Mouse (Mus musculus) lung, postnatal 0 days (tissue): ENCODE data around the gene Ugt1a2. TPM values are rescaled to one million over a fixed set of nuclear protein-coding genes. Genes with fewer than 3 reads are reported as not detected.
"Not testable (repeated sequence)": the region's sequence is repeated elsewhere in the genome, so short reads cannot be mapped to it uniquely, and the experiment has no call there.

Experiments used
- ATAC-seq: fragments of 200-750 bp; cut with Nextera tagmentation; 2 replicates; pipeline ENCODE4 v1.8.0; 2017; ENCODE audit warnings: moderate library complexity
- DNase-seq: peaks from one replicate; pipeline ENCODE4 v3.0.0-alpha.2; 2016; ENCODE audit warnings: low spot score
- H3K27ac ChIP-seq: fragments of 300-500 bp; sonication (generic); 2 replicates; pipeline ENCODE4 v1.5.1; 2014; ENCODE audit warnings: antibody characterized with exemption, mild to moderate bottlenecking, low read length, mixed read lengths
- H3K27me3 ChIP-seq: fragments of 300-500 bp; sonication (generic); replicated peaks from 2 replicates; pipeline ENCODE4 v1.6.1; 2014; ENCODE audit warnings: low read length, mixed read lengths; ENCODE audit not compliant: insufficient read depth
- H3K36me3 ChIP-seq: fragments of 300-500 bp; sonication (generic); 2 replicates; pipeline ENCODE4 v1.6.1; 2014; ENCODE audit warnings: low read length, mixed read lengths; ENCODE audit not compliant: insufficient read depth
- H3K4me1 ChIP-seq: fragments of 300-500 bp; sonication (generic); 2 replicates; pipeline ENCODE4 v1.6.1; 2014; ENCODE audit warnings: antibody characterized with exemption, low read depth, low read length, mixed read lengths; ENCODE audit not compliant: insufficient read depth
- H3K4me2 ChIP-seq: fragments of 300-500 bp; sonication (generic); replicated peaks from 2 replicates; pipeline ENCODE4 v1.6.1; 2014; ENCODE audit warnings: low read depth, mild to moderate bottlenecking, low read length, moderate library complexity, mixed read lengths
- H3K4me3 ChIP-seq: fragments of 300-500 bp; sonication (generic); 2 replicates; pipeline ENCODE4 v1.5.1; 2014; ENCODE audit warnings: low read depth, low read length
- H3K9ac ChIP-seq: fragments of 300-500 bp; sonication (generic); replicated peaks from 2 replicates; pipeline ENCODE4 v1.6.1; 2014; ENCODE audit warnings: low read depth, mild to moderate bottlenecking
- H3K9me3 ChIP-seq: fragments of 300-500 bp; sonication (generic); 2 replicates; pipeline ENCODE4 v1.6.1; 2016; ENCODE audit warnings: low read length, mixed read lengths
- CTCF ChIP-seq: IDR thresholded peaks from 2 replicates; pipeline ENCODE4 v1.5.1; 2016; ENCODE audit warnings: antibody characterized with exemption, mild to moderate bottlenecking
- EP300 ChIP-seq: IDR thresholded peaks from 2 replicates; pipeline ENCODE4 v1.6.1; 2016; ENCODE audit warnings: antibody characterized with exemption, mild to moderate bottlenecking, control low read depth
- WGBS: fragments of 180-500 bp; shearing (Covaris S2); extraction: QIAGEN DNeasy Blood & Tissue Kit; methylation state at CpG from one replicate; pipeline ENCODE4 v1.1.7; 2014; 5-methylcytosine and 5-hydroxymethylcytosine counted together
- polyA plus RNA-seq: library from polyadenylated mRNA; unstranded; fragments of >200 nt; fragmentation: Nextera tagmentation; extraction: Ambion mirVana; gene quantifications from 2 replicates; pipeline ENCODE4 v1.2.1, GENCODE M21; 2015

The Ugt1a2 gene
- polyA plus RNA-seq: 0.08 and 0.11 TPM in 2 replicates

DNA sequence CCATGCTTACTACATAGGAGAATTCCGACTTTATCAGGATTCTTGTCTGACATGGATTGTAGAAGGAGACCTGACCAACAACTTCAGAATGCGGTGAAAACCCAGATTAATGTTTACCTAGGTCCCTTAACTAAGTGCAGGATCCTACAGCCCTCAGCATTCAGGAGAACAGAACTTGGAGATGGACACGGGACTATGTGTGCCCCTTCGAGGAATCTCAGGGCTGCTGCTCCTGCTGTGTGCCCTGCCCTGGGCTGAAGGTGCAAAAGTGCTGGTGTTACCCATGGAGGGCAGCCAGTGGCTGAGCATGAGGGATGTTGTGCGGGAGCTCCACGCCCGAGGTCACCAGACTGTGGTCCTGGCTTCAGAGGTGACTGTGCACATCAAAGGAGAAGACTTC is at the start of gene Ugt1a2:
Gene Ugt1a2 (plus strand): TSS at position 146 of the 400 bp plus-strand sequence.
- Histone ChIP-seq H3K36me3 (no peaks in the 10 kb centered on the region), H3K4me2 (no peak within 1 kb of the TSS)

DNA sequence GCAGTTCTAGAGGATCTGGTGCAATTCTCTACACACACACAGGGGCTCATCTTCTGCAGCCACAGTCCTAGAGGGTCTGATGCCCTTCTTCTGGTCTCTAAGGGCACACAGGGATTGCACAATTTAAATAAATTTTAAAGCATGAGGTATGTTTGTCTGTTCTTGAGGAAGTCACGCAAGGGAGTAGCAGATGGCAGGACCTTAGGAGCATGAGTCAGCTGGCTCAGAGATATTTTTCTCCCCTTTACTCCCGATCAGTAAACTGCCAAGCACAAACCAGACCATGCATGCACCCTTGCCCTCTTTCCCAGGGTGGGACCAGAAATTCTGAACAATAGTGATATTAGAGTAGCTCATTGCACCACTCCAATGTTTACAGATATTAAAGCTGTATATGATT is 42.0 kb upstream of the Ugt1a2 start:
- TF ChIP-seq CTCF: no peak
- no peak for TF ChIP-seq EP300
- ATAC-seq: no peak; the same call in 1 of the 2 replicates
- WGBS: 59% methylated on average over 2 of the region's 2 CpGs

More for the DNA sequence above, at the start of gene Ugt1a2:
- no peak within 1 kb of the TSS for H3K9ac ChIP-seq
- 63% methylated on average over 7 of the region's 7 CpGs for WGBS
- no peak for DNase-seq
- H3K4me1 ChIP-seq: no peaks in the 10 kb centered on the region
- TF ChIP-seq EP300 (no peak), CTCF (no peak)
- H3K9me3 ChIP-seq: no peaks in the 10 kb centered on the region
- no peaks in the 10 kb centered on the region for H3K27me3 ChIP-seq
- H3K27ac ChIP-seq: no peak within 1 kb of the TSS
- no peak for ATAC-seq
- H3K4me3 ChIP-seq: no peak within 1 kb of the TSS

DNA sequence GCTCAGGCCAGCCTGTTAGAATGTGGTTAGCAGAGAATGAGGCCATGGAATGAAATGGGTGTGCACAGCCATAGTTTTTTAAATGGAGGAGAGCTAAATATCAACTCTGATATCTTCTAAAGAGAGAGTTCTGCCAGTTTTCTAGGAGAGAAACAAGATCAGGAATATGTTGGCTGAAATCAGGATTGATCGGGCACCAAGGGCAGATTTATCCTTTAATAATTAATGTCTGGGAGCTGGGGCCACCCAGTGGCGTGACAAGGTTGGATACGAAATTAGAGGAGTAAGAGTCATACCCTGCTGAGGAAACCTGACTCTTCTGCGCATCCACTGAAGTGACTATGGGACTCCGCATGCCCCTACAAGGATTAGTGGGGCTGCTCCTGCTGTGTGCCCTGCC is 34.7 kb upstream of the Ugt1a2 start, which contains the start of gene Ugt1a5:
Gene Ugt1a5 (plus strand): TSS at position 302 of the 400 bp plus-strand sequence.
- no peak within 1 kb of the TSS for H3K9ac ChIP-seq
- H3K4me1 ChIP-seq: no peaks in the 10 kb centered on the region
- no peak for TF ChIP-seq EP300
- no peak for TF ChIP-seq CTCF
- H3K9me3 ChIP-seq: no peaks in the 10 kb centered on the region
- DNase-seq: no peak
- WGBS: 74% methylated on average over 5 of the region's 5 CpGs
- H3K27me3 ChIP-seq: no peaks in the 10 kb centered on the region
- no peak within 1 kb of the TSS for H3K4me3 ChIP-seq
- no peak for ATAC-seq
- H3K36me3 ChIP-seq: no peaks in the 10 kb centered on the region
- no peak within 1 kb of the TSS for H3K4me2 ChIP-seq
- no peak within 1 kb of the TSS for H3K27ac ChIP-seq

More for the DNA sequence above, 42.0 kb upstream of the Ugt1a2 start:
- no peak for DNase-seq
- Histone ChIP-seq H3K36me3 (no peaks in the 10 kb centered on the region), H3K4me3 (no peak overlapping the region), H3K4me1 (no peaks in the 10 kb centered on the region), H3K27me3 (no peaks in the 10 kb centered on the region), H3K4me2 (no peak overlapping the region), H3K9ac (no peak overlapping the region), H3K27ac (no peak overlapping the region), H3K9me3 (no peaks in the 10 kb centered on the region)

DNA sequence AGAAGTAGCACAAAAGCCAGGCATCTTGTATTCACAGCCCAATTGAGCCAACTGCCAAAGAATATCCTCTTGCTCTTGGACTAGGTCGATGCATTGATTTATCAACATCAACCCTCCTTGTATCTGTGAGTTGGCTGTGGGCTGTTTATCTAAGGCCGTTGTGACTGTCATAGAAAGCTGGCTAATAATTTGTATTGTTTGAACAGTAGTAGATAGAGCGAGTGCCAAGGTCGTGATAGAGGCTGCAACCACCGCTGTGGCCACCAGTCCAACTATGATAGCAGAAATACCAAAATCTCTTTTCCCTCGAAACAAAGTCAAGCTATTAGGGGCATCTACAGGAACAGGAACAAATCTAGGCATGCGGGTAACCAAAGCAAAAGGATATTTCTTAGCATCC is 28.2 kb upstream of the Ugt1a2 start:
- H3K27ac ChIP-seq, H3K36me3 ChIP-seq, H3K9ac ChIP-seq, H3K9me3 ChIP-seq, H3K27me3 ChIP-seq, ATAC-seq, DNase-seq, H3K4me3 ChIP-seq, H3K4me2 ChIP-seq, H3K4me1 ChIP-seq: not testable (repeated sequence)
- WGBS: 80% methylated on average over 5 of the region's 7 CpGs

DNA sequence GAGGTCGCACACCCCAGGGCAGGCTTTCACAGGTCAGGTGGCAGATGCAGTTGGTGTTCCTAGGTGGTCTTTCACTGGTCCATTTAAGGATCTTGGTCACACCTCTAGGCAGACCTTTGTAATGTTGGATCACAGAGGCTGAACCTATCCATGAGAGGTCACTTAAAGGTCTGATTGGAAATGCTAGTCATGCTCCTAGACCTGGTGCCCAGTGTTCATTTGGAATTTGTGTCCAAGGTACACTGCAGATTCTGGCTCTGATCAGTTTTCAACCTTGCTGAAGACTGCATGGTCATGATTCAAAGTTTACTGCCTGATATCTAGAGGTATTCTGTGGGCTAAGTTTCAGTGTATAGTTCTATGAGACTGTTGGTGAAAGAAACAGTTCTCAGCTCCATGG is 20.7 kb upstream of the Ugt1a2 start:
- no peak for TF ChIP-seq CTCF
- Histone ChIP-seq H3K4me1 (no peaks in the 10 kb centered on the region), H3K27ac (no peak overlapping the region), H3K9ac (no peak overlapping the region), H3K9me3 (0 out of 2 replicates have a peak, but pooled peaks cover 7% of the 10 kb centered on the region), H3K36me3 (no peaks in the 10 kb centered on the region), H3K4me3 (no peak overlapping the region), H3K27me3 (no peaks in the 10 kb centered on the region), H3K4me2 (no peak overlapping the region)
- 67% methylated on average over 1 of the region's 1 CpGs for WGBS
- ATAC-seq: no peak
- no peak for DNase-seq

DNA sequence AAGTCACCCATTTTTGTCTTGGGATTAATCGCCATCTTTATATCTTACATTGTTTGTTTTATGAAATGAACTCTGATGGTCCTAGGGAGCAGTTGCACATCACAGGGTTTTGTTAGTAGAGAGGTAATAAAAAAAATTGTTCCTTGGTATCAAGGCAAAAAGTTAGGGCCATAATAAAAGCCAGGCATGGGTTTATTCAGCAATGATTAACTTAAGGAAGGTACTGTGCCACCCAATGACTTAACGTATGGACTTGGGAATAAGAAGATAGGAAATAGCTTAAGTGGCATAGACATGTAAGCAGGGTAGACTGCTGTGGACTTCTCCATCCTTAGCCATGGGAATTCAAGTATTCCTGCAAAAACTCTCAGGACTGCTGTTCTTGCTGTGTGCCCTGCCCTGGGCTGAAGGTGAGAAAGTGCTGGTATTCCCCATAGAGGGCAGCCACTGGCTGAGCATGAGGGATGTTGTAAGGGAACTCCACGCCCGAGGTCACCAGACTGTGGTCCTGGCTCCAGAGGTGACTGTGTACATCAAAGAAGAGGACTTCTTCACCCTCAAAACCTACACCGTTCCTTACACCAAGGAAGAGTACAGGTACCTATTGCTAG is 14.0 kb upstream of the Ugt1a2 start:
- H3K4me1 ChIP-seq: no peaks in the 10 kb centered on the region
- no peaks in the 10 kb centered on the region for H3K9me3 ChIP-seq
- H3K36me3 ChIP-seq: no peaks in the 10 kb centered on the region
- H3K9ac ChIP-seq: no peak overlapping the region
- no peaks in the 10 kb centered on the region for H3K27me3 ChIP-seq
- no peak overlapping the region for H3K27ac ChIP-seq
- no peak for TF ChIP-seq EP300
- no peak for TF ChIP-seq CTCF
- 79% methylated on average over 5 of the region's 5 CpGs for WGBS
- DNase-seq (no peak), ATAC-seq (no peak)
- no peak overlapping the region for H3K4me2 ChIP-seq
- no peak overlapping the region for H3K4me3 ChIP-seq

DNA sequence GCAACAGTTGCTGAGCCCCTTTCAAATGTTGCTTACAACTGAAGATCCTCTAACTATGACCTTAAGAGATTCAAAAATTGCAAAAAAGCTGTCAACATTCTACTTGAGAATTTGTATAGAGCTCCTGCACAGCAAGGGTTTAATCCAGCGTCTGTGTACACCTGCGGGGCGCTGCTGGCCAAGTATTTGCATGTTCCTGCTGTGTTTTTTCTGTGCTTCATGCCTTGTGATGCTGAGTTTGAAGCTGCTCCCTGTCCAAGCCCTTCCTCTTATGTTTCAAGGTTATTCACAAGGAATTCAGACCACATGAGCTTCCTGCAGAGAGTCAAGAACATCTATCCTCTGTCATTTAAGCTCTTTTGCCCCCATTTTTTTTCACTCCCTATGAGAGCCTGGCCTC is 8.3 kb upstream of the Ugt1a2 start:
- TF ChIP-seq CTCF: no peak
- no peak for TF ChIP-seq EP300
- DNase-seq (no peak), ATAC-seq (no peak)
- 63% methylated on average over 3 of the region's 3 CpGs for WGBS
- no peaks in the 10 kb centered on the region for H3K9me3 ChIP-seq
- no peak overlapping the region for H3K4me2 ChIP-seq
- no peak overlapping the region for H3K9ac ChIP-seq
- H3K4me1 ChIP-seq: no peaks in the 10 kb centered on the region
- no peak overlapping the region for H3K4me3 ChIP-seq
- H3K27me3 ChIP-seq: no peaks in the 10 kb centered on the region
- no peaks in the 10 kb centered on the region for H3K36me3 ChIP-seq
- no peak overlapping the region for H3K27ac ChIP-seq
